Mouse (Mus musculus) brain, embryonic 14.5 days (tissue): ENCODE results near the gene Phactr1.

Source experiments
- CTCF ChIP-seq: fragments of 200-500 bp; IDR thresholded peaks from 2 replicates; pipeline ENCODE4 v1.5.1; 2012; ENCODE audit warnings: inconsistent platforms, mild to moderate bottlenecking, moderate library complexity, borderline replicate concordance; ENCODE audit not compliant: insufficient read depth, insufficient read length; ENCODE audit errors: extremely low read depth
- POLR2A ChIP-seq: fragments of 200-500 bp; IDR thresholded peaks from 2 replicates; pipeline ENCODE4 v1.6.1; 2012; ENCODE audit warnings: mild to moderate bottlenecking, inconsistent platforms, borderline replicate concordance; ENCODE audit not compliant: poor library complexity, insufficient read depth, insufficient read length, severe bottlenecking; ENCODE audit errors: extremely low read depth

GRCm38 (mm10) chr13:43158281-43158680 is 477.9 kb downstream of the Phactr1 start:
- TF ChIP-seq POLR2A (no peak), CTCF (no peak)
